Mouse (Mus musculus) MEL (cell line): ENCODE results near the gene Havcr1. TPM values are rescaled to one million over a fixed set of nuclear protein-coding genes. Genes with fewer than 3 reads are reported as not detected.
"Not testable (repeated sequence)": the region's sequence is repeated elsewhere in the genome, so short reads cannot be mapped to it uniquely, and the experiment has no call there.

Source experiments
- DNase-seq: peaks from one replicate; pipeline ENCODE4 v3.0.0; 2011; ENCODE audit warnings: low read depth, low spot score
- H3K27ac ChIP-seq: 2 replicates; pipeline ENCODE4 v1.5.1; 2012; ENCODE audit warnings: low read depth, mild to moderate bottlenecking, control low read depth, low read length, moderate library complexity; ENCODE audit not compliant: control insufficient read depth
- H3K27me3 ChIP-seq, 2 experiments: fragments of 150-350 bp in 1 of 2; sonication (generic) in 1 of 2; 2 replicates each; pipeline ENCODE4 v1.6.1; 2012; ENCODE audit warnings: low read length in 2 of 2, mild to moderate bottlenecking in 2 of 2, improper control_type of control experiment in 1 of 2, moderate library complexity in 1 of 2; ENCODE audit not compliant: insufficient read depth in 2 of 2, control insufficient read depth in 1 of 2
- H3K36me3 ChIP-seq, 2 experiments: 2 replicates each; pipeline ENCODE4 v1.6.1; 2012 to 2014; ENCODE audit warnings: low read length in 2 of 2, improper control_type of control experiment in 1 of 2, inconsistent platforms in 1 of 2, mild to moderate bottlenecking in 1 of 2; ENCODE audit not compliant: insufficient read depth in 2 of 2, control insufficient read depth in 1 of 2
- H3K4me1 ChIP-seq, 2 experiments: fragments of 150-350 bp in 1 of 2; sonication (generic) in 1 of 2; 2 replicates each; pipeline ENCODE4 v1.6.1; 2012; ENCODE audit warnings: low read length in 2 of 2, improper control_type of control experiment in 1 of 2, mild to moderate bottlenecking in 1 of 2; ENCODE audit not compliant: insufficient read depth in 2 of 2, control insufficient read depth in 1 of 2
- H3K4me3 ChIP-seq, 2 experiments: fragments of 150-350 bp in 1 of 2; sonication (generic) in 1 of 2; 2 replicates each; pipeline ENCODE4 v1.5.1; 2012; ENCODE audit warnings: low read depth in 2 of 2, low read length in 2 of 2, mild to moderate bottlenecking in 2 of 2, moderate library complexity in 2 of 2, control low read depth in 1 of 2, improper control_type of control experiment in 1 of 2; ENCODE audit not compliant: control insufficient read depth in 1 of 2, insufficient read depth in 1 of 2
- H3K79me2 ChIP-seq: 2 replicates; pipeline ENCODE4 v1.6.1; 2012; ENCODE audit warnings: mild to moderate bottlenecking, low read length, moderate library complexity; ENCODE audit not compliant: control insufficient read depth, poor library complexity, insufficient read depth
- H3K9ac ChIP-seq: 2 replicates; pipeline ENCODE4 v1.6.1; 2012; ENCODE audit warnings: low read depth, mild to moderate bottlenecking, control low read depth, low read length, moderate library complexity; ENCODE audit not compliant: control insufficient read depth, poor library complexity, severe bottlenecking
- H3K9me3 ChIP-seq: fragments of 150-350 bp; sonication (generic); replicated peaks from 2 replicates; pipeline ENCODE4 v1.6.1; 2012; ENCODE audit warnings: mild to moderate bottlenecking, low read length, improper control_type of control experiment, moderate library complexity; ENCODE audit not compliant: insufficient read depth
- BHLHE40 ChIP-seq: IDR thresholded peaks from 2 replicates; pipeline ENCODE4 v1.6.1; 2012; ENCODE audit warnings: low read depth, mild to moderate bottlenecking, inconsistent platforms, low read length, improper control_type of control experiment, borderline replicate concordance
- CHD1 ChIP-seq: IDR thresholded peaks from 2 replicates; pipeline ENCODE4 v1.6.1; 2012; ENCODE audit warnings: low read depth, mild to moderate bottlenecking, inconsistent platforms, low read length, improper control_type of control experiment
- CHD2 ChIP-seq: IDR thresholded peaks from 2 replicates; pipeline ENCODE4 v1.6.1; 2011; ENCODE audit warnings: low read length, improper control_type of control experiment
- EP300 ChIP-seq, 2 experiments: IDR thresholded peaks; 2 replicates each; pipeline ENCODE4 v1.6.1; 2011; ENCODE audit warnings: improper control_type of control experiment in 2 of 2, low read length in 2 of 2, low read depth in 1 of 2, mild to moderate bottlenecking in 1 of 2
- GATA1 ChIP-seq: IDR thresholded peaks from 2 replicates; pipeline ENCODE4 v1.6.1; 2011; ENCODE audit warnings: low read depth, low read length, improper control_type of control experiment
- MAFK ChIP-seq: IDR thresholded peaks from 2 replicates; pipeline ENCODE4 v1.6.1; 2011; ENCODE audit warnings: low read depth, mild to moderate bottlenecking, low read length, improper control_type of control experiment, borderline replicate concordance
- MAZ ChIP-seq: IDR thresholded peaks from 2 replicates; pipeline ENCODE4 v1.6.1; 2012; ENCODE audit warnings: low read depth, mild to moderate bottlenecking, inconsistent platforms, low read length, improper control_type of control experiment
- MYB ChIP-seq: IDR thresholded peaks from 2 replicates; pipeline ENCODE4 v1.6.1; 2011; ENCODE audit warnings: mild to moderate bottlenecking, low read depth, low read length, improper control_type of control experiment
- RCOR1 ChIP-seq: IDR thresholded peaks from 2 replicates; pipeline ENCODE4 v1.6.1; 2012; ENCODE audit warnings: low read depth, mild to moderate bottlenecking, inconsistent platforms, low read length, improper control_type of control experiment
- TAL1 ChIP-seq: IDR thresholded peaks from 2 replicates; pipeline ENCODE4 v1.6.1; 2012; ENCODE audit warnings: mild to moderate bottlenecking, inconsistent platforms, low read length, moderate library complexity, mixed read lengths
- UBTF ChIP-seq: IDR thresholded peaks from 2 replicates; pipeline ENCODE4 v1.6.1; 2012; ENCODE audit warnings: low read depth, mild to moderate bottlenecking, inconsistent platforms, low read length, improper control_type of control experiment, moderate library complexity, borderline replicate concordance; ENCODE audit not compliant: insufficient read depth
- ZC3H11A ChIP-seq: IDR thresholded peaks from 2 replicates; pipeline ENCODE4 v1.6.1; 2012; ENCODE audit warnings: low read depth, mild to moderate bottlenecking, inconsistent platforms, low read length, improper control_type of control experiment
- polyA plus RNA-seq, 2 experiments: library from polyadenylated mRNA; stranded (reverse) in 1 of 2; unstranded in 1 of 2; fragments of >175 nt in 1 of 2; fragments of >200 nt in 1 of 2; gene quantifications; 2 replicates each; pipeline versions ENCODE4 v1.2.1 to v1.2.4; 2012; ENCODE audit warnings: low replicate concordance in 2 of 2, low read depth in 1 of 2; ENCODE audit not compliant: insufficient read length in 2 of 2, insufficient read depth in 1 of 2, missing spikeins in 1 of 2
- total RNA-seq: library from RNA; depleted of rRNA; stranded (reverse); fragments of 300-350 nt; gene quantifications from 2 replicates; pipeline ENCODE4 v1.2.3, GENCODE M21; 2012

Gene Havcr1
- total and polyA plus RNA-seq, 3 experiments, result not detected

DNA sequence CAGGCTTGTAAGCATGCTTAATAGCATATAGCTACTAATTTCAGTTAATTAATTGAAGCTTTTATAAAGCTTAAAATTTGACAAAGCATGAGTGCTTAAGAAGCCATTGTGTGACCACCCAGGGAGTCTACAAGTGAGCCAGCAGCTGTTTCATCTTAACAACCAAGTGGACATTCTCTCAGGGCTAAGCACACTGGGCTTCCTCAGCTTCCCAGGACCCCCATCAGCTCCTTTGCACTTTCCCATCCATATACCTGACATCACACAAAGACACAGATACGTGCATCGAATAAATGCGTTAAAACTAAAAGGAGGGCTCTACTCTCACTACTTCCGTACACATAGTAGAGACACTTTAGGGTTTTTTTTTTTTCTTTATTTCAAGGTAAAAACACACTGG is 19.8 kb downstream of the Havcr1 start:
- H3K27me3 ChIP-seq, result no peaks in the 10 kb centered on the region
- no peak for DNase-seq
- TF ChIP-seq EP300 (IDR thresholded peaks at IDR 0.05; ENCODE audit: low read depth in 1 of 2, low read length in 2 of 2) (no peak), ZC3H11A (no peak), BHLHE40 (no peak), CHD1 (no peak), CHD2 (no peak), MAZ (no peak), MYB (no peak), UBTF (no peak), TAL1 (no peak)
- H3K9ac ChIP-seq, result no peak overlapping the region
- no peaks in the 10 kb centered on the region for H3K36me3 ChIP-seq
- H3K79me2 ChIP-seq, result no peaks in the 10 kb centered on the region
- no peaks in the 10 kb centered on the region for H3K9me3 ChIP-seq
- no peaks in the 10 kb centered on the region for H3K4me1 ChIP-seq
- no peak overlapping the region for H3K4me3 ChIP-seq
- H3K27ac ChIP-seq, result no peak overlapping the region

- not testable (repeated sequence) for H3K79me2 ChIP-seq, H3K9me3 ChIP-seq, H3K27me3 ChIP-seq, H3K36me3 ChIP-seq, DNase-seq, H3K4me3 ChIP-seq, H3K4me1 ChIP-seq, H3K27ac ChIP-seq, H3K9ac ChIP-seq
Measured at GRCm38 (mm10) chr11:46755714-46756113, 20.8 kb downstream of the Havcr1 start.

GRCm38 (mm10) chr11:46776879-46777278 is 42.0 kb downstream of the Havcr1 start:
- TF ChIP-seq GATA1 (no peak), RCOR1 (no peak), MAFK (peak; percentile 73), ZC3H11A (no peak), CHD2 (no peak)
- H3K4me3 ChIP-seq, result no peak overlapping the region
- H3K9me3 ChIP-seq, result no peaks in the 10 kb centered on the region
- H3K9ac ChIP-seq, result no peak overlapping the region
- H3K27me3 ChIP-seq, result no peaks in the 10 kb centered on the region
- no peak for DNase-seq
- H3K79me2 ChIP-seq, result no peaks in the 10 kb centered on the region
- no peaks in the 10 kb centered on the region for H3K36me3 ChIP-seq
- H3K4me1 ChIP-seq, result no peaks in the 10 kb centered on the region
- H3K27ac ChIP-seq, result no peak overlapping the region
